ENCODE assay signal across 22 mouse cellular contexts in the genomic region with DNA sequence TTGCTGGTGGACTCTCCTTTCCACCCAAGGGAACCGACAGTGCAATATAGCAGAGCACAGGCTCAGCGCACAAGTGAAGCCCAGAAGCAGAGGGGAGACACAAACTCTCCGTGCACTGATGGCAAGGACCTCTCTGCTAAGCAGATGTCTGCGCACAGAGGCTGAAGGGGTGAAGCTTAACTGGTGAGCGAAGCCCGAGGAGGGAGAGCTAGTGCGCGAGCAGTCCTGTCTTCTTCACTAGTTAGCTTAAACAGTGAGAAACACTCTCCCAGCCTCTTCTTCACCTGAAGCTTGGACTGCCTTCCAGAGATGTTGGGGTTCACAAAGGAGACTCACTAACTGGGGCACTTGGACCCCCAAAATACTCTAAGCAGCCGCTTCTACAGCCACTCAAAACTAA. TPM values are rescaled to one million over a fixed set of nuclear protein-coding genes. Genes with fewer than 3 reads are reported as not detected.
DNase-seq lines count a peak whose midpoint lies in the region; ATAC-seq and TF ChIP-seq lines count a peak whose summit lies in the region.
"Had no signal": no experiment of that assay in that cellular context is flagged by ENCODE, and none has a peak within 500 bp of the region (broad histone marks: within the 10 kb centered on the region; RNA-seq: fewer than 3 reads in every experiment).

No protein-coding gene starts in this region.

- H3K4me1 ChIP-seq in liver, embryonic 11.5 days (replicated peaks; ENCODE audit: control insufficient read depth, insufficient read depth, low read length): no peaks in the 10 kb centered on the region
- no peaks in the 10 kb centered on the region for H3K4me1 ChIP-seq in limb, embryonic 11.5 days (ENCODE audit: control insufficient read depth, insufficient read depth, low read length)
- H3K4me1 ChIP-seq: hindbrain, embryonic 12.5 days had no signal

- no peak overlapping the region for H3K27ac ChIP-seq in liver, embryonic 11.5 days (ENCODE audit: low read depth, low read length)
- no peak overlapping the region for H3K27ac ChIP-seq in limb, embryonic 11.5 days (replicated peaks; ENCODE audit: low read depth, low read length)
- H3K27ac ChIP-seq in layer of hippocampus, adult 2 months: no peak overlapping the region
- H3K27ac ChIP-seq: forebrain, embryonic 10.5 days; forebrain, embryonic 13.5 days; hindbrain, embryonic 12.5 days; hindbrain, embryonic 15.5 days had no signal

- TF ChIP-seq CTCF in layer of hippocampus, adult 2 months (conservative IDR thresholded peaks at IDR 0.05): no peak

- H3K9me3 ChIP-seq in liver, embryonic 11.5 days (ENCODE audit: control insufficient read depth, low read length): no peaks in the 10 kb centered on the region
- H3K9me3 ChIP-seq in limb, embryonic 11.5 days (ENCODE audit: control insufficient read depth, low read length): no peaks in the 10 kb centered on the region
- H3K9me3 ChIP-seq: forebrain, embryonic 10.5 days; forebrain, embryonic 13.5 days; hindbrain, embryonic 12.5 days; hindbrain, embryonic 15.5 days had no signal

- no peak for ATAC-seq in liver, embryonic 11.5 days (replicated peaks; ENCODE audit: low FRiP score)
- no peak for ATAC-seq in limb, embryonic 11.5 days (ENCODE audit: insufficient number of reproducible peaks, low FRiP score, low TSS enrichment, low read depth)
- ATAC-seq: activated CD4-positive, CD25-positive, alpha-beta regulatory T cell, adult 4 months; forebrain, embryonic 13.5 days; forebrain, embryonic 16.5 days had no signal

- H3K4me3 ChIP-seq in liver, embryonic 11.5 days (ENCODE audit: low read depth, low read length): no peak overlapping the region
- no peak overlapping the region for H3K4me3 ChIP-seq in limb, embryonic 11.5 days (ENCODE audit: low read depth, low read length)
- no peak overlapping the region for H3K4me3 ChIP-seq in layer of hippocampus, adult 2 months
- H3K4me3 ChIP-seq: forebrain, embryonic 10.5 days; forebrain, embryonic 13.5 days; hindbrain, embryonic 12.5 days; hindbrain, embryonic 15.5 days had no signal

- no peak overlapping the region for H3K9ac ChIP-seq in liver, embryonic 11.5 days (ENCODE audit: low read depth, low read length)
- no peak overlapping the region for H3K9ac ChIP-seq in limb, embryonic 11.5 days (ENCODE audit: low read length)
- H3K9ac ChIP-seq: forebrain, embryonic 13.5 days; hindbrain, embryonic 12.5 days; hindbrain, embryonic 15.5 days had no signal

- WGBS in liver, embryonic 11.5 days: 92% methylated on average over 9 of the region's 9 CpGs
- WGBS in limb, embryonic 11.5 days: 94% methylated on average over 9 of the region's 9 CpGs

- peak; percentile 2 for DNase-seq in cerebellum, adult 11-12 months
- DNase-seq in cerebellum, postnatal 14 days: no peak
- DNase-seq in liver, embryonic 11.5 days (ENCODE audit: low spot score): peak; percentile 18
- no peak for DNase-seq in liver
- peak; percentile 14 for DNase-seq in limb, embryonic 11.5 days (ENCODE audit: low spot score)
- no peak for DNase-seq in left cerebral cortex, adult 8-10 months (ENCODE audit: low spot score in 2 of 2)
- DNase-seq in layer of hippocampus, adult 2 months (ENCODE audit: low spot score in 2 of 2): no peak
- DNase-seq: adrenal gland, postnatal 10 days; adrenal gland, postnatal 36 days; cerebellum, adult 2 months; cerebellum, adult 9-11 months; cerebellum, postnatal 36 days; embryo, embryonic 11 days; gastrocnemius, postnatal 10 days; gastrocnemius, postnatal 36 days had no signal

- no peaks in the 10 kb centered on the region for H3K27me3 ChIP-seq in liver, embryonic 11.5 days (replicated peaks; ENCODE audit: control insufficient read depth, insufficient read depth, low read length)
- no peaks in the 10 kb centered on the region for H3K27me3 ChIP-seq in limb, embryonic 11.5 days (ENCODE audit: control insufficient read depth, insufficient read depth, low read length)
- H3K27me3 ChIP-seq: forebrain, embryonic 13.5 days; hindbrain, embryonic 12.5 days; hindbrain, embryonic 15.5 days had no signal

- no peaks in the 10 kb centered on the region for H3K36me3 ChIP-seq in liver, embryonic 11.5 days (ENCODE audit: control insufficient read depth, insufficient read depth, low read length)
- no peaks in the 10 kb centered on the region; the same call in 1 of the 2 replicates for H3K36me3 ChIP-seq in limb, embryonic 11.5 days (ENCODE audit: control insufficient read depth, insufficient read depth, low read length)
- H3K36me3 ChIP-seq: forebrain, embryonic 10.5 days; hindbrain, embryonic 15.5 days had no signal

- H3K4me2 ChIP-seq in liver, embryonic 11.5 days: no peak overlapping the region
- H3K4me2 ChIP-seq in limb, embryonic 11.5 days (ENCODE audit: low read depth, severe bottlenecking): no peak overlapping the region
- H3K4me2 ChIP-seq: forebrain, embryonic 13.5 days; heart, embryonic 11.5 days; hindbrain, embryonic 12.5 days; hindbrain, embryonic 15.5 days had no signal

RNA-seq across cellular contexts. Expression of a gene that starts 36.1 kb away (rescaled TPM):
- polyA plus RNA-seq in liver, embryonic 11.5 days (2014; fragmentation: Nextera tagmentation; extraction: Ambion mirVana): 31.4 and 32.0 TPM in 2 replicates
- 13.5 and 14.9 TPM in 2 replicates for polyA plus RNA-seq in limb, embryonic 11.5 days (2014; fragmentation: Nextera tagmentation; extraction: Ambion mirVana)
- total RNA-seq in left cerebral cortex, adult 8-10 months (2022): 10 to 100 TPM; 47.5 to 60.8 (median 52.4) TPM
- 10 to 100 TPM; 53.9 to 59.6 TPM for total RNA-seq in layer of hippocampus, adult 2 months (2021)

Comparison
In these comparisons a context has a peak if more than half of its experiments do, and no peak if none do; other contexts are left out.
1. DNase-seq: peak in cerebellum, adult 11-12 months (single experiment), liver, embryonic 11.5 days (single experiment) and limb, embryonic 11.5 days (single experiment); none in cerebellum, postnatal 14 days (0 of 2), liver (single experiment), left cerebral cortex, adult 8-10 months (0 of 2) and layer of hippocampus, adult 2 months (0 of 2).